Mouse (Mus musculus): ENCODE results near the gene Scd2. TPM values are rescaled to one million over a fixed set of nuclear protein-coding genes. Genes with fewer than 3 reads are reported as not detected.

The Scd2 gene
- polyA plus RNA-seq, 1 experiment: 329 TPM

DNA sequence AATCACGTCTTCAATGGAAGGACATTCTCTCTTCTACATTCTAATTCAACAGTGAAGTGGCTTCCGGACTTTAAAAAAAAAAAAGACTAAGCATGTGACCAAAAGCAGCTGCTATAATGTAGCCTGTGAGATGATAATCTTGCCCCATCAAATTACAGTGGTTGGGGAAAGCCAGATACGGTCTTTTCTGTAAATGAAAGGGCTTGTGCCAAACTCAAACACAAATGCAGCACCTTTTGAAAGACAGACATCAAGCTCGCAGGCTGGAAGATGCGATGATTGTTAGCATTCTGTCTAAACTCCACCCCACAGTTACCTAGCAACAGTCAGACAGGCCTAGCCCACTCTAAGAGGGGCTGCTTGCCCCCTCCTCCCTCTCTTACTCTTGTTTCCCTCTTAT is 17.3 kb downstream of the Scd2 start:
- no peaks in the 10 kb centered on the region for H3K27me3 ChIP-seq (ENCODE audit: control insufficient read depth, insufficient read depth, low read length, poor library complexity, severe bottlenecking)
- peak overlapping the region; percentile 80 for H3K27ac ChIP-seq (ENCODE audit: insufficient read depth, low read length)
- peaks cover 23% of the 10 kb centered on the region for H3K36me3 ChIP-seq (ENCODE audit: control insufficient read depth, insufficient read depth, low read length, poor library complexity, severe bottlenecking)
- H3K4me3 ChIP-seq (ENCODE audit: low read depth, low read length): no peak overlapping the region
- TF ChIP-seq EP300 (IDR thresholded peaks at IDR 0.05; ENCODE audit: insufficient read depth, low read depth, low read length) (no peak), CTCF (IDR thresholded peaks at IDR 0.05; ENCODE audit: low read depth, low read length) (no peak), POLR2A (IDR thresholded peaks at IDR 0.05; ENCODE audit: insufficient read depth, low read length) (no peak)
- no peaks in the 10 kb centered on the region for H3K9me3 ChIP-seq (replicated peaks; ENCODE audit: control insufficient read depth, insufficient read depth, low read length, poor library complexity, severe bottlenecking)
- no peaks in the 10 kb centered on the region for H3K4me1 ChIP-seq (ENCODE audit: control insufficient read depth, insufficient read depth, low read length)
- no peak overlapping the region for H3K9ac ChIP-seq (ENCODE audit: low read depth, poor library complexity, severe bottlenecking)

DNA sequence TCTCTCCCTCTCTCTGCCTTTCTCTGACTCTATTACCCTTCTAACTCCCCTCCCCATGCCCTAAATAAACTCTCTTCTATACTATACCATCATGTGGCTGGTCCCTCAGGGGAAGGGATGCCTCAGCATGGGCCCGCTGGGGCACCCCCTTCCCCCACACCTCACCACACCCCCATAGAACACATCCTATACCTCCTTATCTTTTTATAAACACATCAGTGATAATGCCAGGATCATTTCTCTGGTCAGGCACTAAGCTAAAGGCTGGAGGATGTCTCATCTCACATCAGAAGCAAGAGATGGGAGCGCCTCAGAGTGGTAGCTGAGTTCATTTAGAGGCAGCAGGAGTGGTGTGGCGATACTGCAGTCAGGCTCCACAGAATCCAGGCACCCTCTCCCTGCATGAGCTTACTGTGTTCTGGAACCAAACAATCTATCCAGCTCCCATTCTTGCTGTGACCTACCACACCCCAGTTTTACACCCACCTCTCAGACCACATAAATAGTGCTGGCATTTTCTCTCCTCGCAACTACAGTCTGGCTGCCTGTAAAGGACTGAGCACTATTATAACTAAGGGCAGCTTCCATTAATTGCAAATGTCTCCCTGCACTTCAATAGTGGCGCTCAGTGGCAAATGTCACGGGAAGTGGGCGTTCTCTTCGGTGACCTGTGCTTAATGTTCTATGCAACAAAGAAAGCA is 18.0 kb downstream of the Scd2 start:
- peaks cover 17% of the 10 kb centered on the region for H3K36me3 ChIP-seq (ENCODE audit: control insufficient read depth, insufficient read depth, low read length, poor library complexity, severe bottlenecking)
- H3K9me3 ChIP-seq (replicated peaks; ENCODE audit: control insufficient read depth, insufficient read depth, low read length, poor library complexity, severe bottlenecking): no peaks in the 10 kb centered on the region
- TF ChIP-seq POLR2A (IDR thresholded peaks at IDR 0.05; ENCODE audit: insufficient read depth, low read length): no peak
- no peak for TF ChIP-seq CTCF (IDR thresholded peaks at IDR 0.05; ENCODE audit: low read depth, low read length)
- TF ChIP-seq EP300 (IDR thresholded peaks at IDR 0.05; ENCODE audit: insufficient read depth, low read depth, low read length): no peak
- no peak overlapping the region for H3K9ac ChIP-seq (ENCODE audit: low read depth, poor library complexity, severe bottlenecking)
- peak overlapping the region; percentile 80 for H3K27ac ChIP-seq (ENCODE audit: insufficient read depth, low read length)
- no peaks in the 10 kb centered on the region for H3K27me3 ChIP-seq (ENCODE audit: control insufficient read depth, insufficient read depth, low read length, poor library complexity, severe bottlenecking)
- H3K4me3 ChIP-seq (ENCODE audit: low read depth, low read length): no peak overlapping the region
- no peaks in the 10 kb centered on the region for H3K4me1 ChIP-seq (ENCODE audit: control insufficient read depth, insufficient read depth, low read length)

DNA sequence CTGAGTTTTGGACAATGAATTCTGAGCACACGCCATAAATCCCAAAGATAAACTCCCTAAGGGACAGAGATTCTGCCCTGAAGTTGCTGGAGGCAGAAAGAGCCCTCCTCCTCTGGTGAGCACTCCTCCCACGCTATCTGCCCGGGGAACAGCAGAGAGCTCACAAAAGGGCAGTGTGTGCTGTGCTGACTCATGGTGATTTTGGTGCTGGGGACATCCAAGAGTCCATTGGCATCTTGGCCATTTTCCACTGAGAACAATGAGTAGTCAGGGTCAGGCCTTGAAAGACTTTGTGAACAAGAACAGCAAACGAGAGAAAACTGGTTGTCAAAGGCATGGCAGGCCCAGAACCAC is 18.5 kb downstream of the Scd2 start:
- Histone ChIP-seq H3K27me3 (ENCODE audit: control insufficient read depth, insufficient read depth, low read length, poor library complexity, severe bottlenecking) (no peaks in the 10 kb centered on the region), H3K36me3 (ENCODE audit: control insufficient read depth, insufficient read depth, low read length, poor library complexity, severe bottlenecking) (peaks cover 13% of the 10 kb centered on the region), H3K4me3 (ENCODE audit: low read depth, low read length) (no peak overlapping the region), H3K9ac (ENCODE audit: low read depth, poor library complexity, severe bottlenecking) (no peak overlapping the region), H3K27ac (ENCODE audit: insufficient read depth, low read length) (peak overlapping the region; percentile 80), H3K9me3 (replicated peaks; ENCODE audit: control insufficient read depth, insufficient read depth, low read length, poor library complexity, severe bottlenecking) (no peaks in the 10 kb centered on the region), H3K4me1 (ENCODE audit: control insufficient read depth, insufficient read depth, low read length) (peaks cover 3% of the 10 kb centered on the region)
- TF ChIP-seq POLR2A (IDR thresholded peaks at IDR 0.05; ENCODE audit: insufficient read depth, low read length): no peak
- TF ChIP-seq EP300 (IDR thresholded peaks at IDR 0.05; ENCODE audit: insufficient read depth, low read depth, low read length): 0 out of 2 replicates have a peak, but pooled peaks have one; percentile 75

DNA sequence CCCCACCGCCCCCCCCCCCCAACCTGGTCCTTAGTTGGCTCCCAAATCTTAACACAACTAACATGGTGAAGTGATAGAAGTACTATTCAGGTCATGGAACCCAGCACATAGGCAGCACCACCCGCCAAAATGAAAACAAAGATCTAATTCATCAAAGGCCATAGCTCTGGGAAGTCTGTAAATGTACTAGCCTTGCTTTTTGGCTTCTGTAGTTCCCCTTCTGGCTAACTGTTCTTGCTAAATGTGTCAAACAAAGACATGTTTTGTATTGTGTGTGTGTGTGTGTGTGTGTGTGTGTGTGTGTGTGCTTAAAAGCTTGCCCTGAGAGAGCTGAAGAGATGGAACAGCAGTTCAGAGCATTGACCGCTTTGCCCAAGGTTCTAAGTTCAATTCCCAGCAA is 19.6 kb downstream of the Scd2 start:
- no peaks in the 10 kb centered on the region for H3K27me3 ChIP-seq (ENCODE audit: control insufficient read depth, insufficient read depth, low read length, poor library complexity, severe bottlenecking)
- TF ChIP-seq EP300 (IDR thresholded peaks at IDR 0.05; ENCODE audit: insufficient read depth, low read depth, low read length): no peak
- TF ChIP-seq POLR2A (IDR thresholded peaks at IDR 0.05; ENCODE audit: insufficient read depth, low read length): no peak
- TF ChIP-seq CTCF (IDR thresholded peaks at IDR 0.05; ENCODE audit: low read depth, low read length): no peak
- H3K27ac ChIP-seq (ENCODE audit: insufficient read depth, low read length): no peak overlapping the region
- peaks cover 4% of the 10 kb centered on the region for H3K4me1 ChIP-seq (ENCODE audit: control insufficient read depth, insufficient read depth, low read length)
- no peak overlapping the region for H3K9ac ChIP-seq (ENCODE audit: low read depth, poor library complexity, severe bottlenecking)
- H3K36me3 ChIP-seq (ENCODE audit: control insufficient read depth, insufficient read depth, low read length, poor library complexity, severe bottlenecking): peaks cover 5% of the 10 kb centered on the region; the same call in 1 of the 2 replicates
- H3K4me3 ChIP-seq (ENCODE audit: low read depth, low read length): no peak overlapping the region
- H3K9me3 ChIP-seq (replicated peaks; ENCODE audit: control insufficient read depth, insufficient read depth, low read length, poor library complexity, severe bottlenecking): no peaks in the 10 kb centered on the region

DNA sequence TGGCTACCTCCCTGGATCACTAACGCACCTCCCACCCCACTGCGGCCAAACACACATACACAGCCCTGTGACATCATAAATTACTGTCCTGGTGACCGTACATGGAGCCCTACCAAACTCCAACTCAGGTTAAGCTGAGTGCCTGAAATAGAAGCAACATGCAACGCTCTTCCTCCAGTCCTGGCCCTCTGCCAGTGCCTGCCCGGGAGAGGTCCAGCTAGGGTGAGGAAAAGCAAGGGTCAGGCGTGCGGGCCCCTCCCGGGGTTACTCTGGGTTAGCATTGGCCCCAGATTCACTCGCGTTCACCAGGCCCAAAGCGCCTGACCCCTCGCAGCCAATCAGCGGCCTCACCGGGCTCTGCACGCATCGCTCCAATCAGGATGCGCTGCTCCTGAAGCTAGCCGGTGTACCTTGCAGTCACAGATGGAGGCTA is 20.9 kb downstream of the Scd2 start:
- Histone ChIP-seq H3K9ac (ENCODE audit: low read depth, poor library complexity, severe bottlenecking) (peak overlapping the region; percentile 30), H3K9me3 (replicated peaks; ENCODE audit: control insufficient read depth, insufficient read depth, low read length, poor library complexity, severe bottlenecking) (no peaks in the 10 kb centered on the region), H3K36me3 (ENCODE audit: control insufficient read depth, insufficient read depth, low read length, poor library complexity, severe bottlenecking) (no peaks in the 10 kb centered on the region), H3K4me3 (ENCODE audit: low read depth, low read length) (peak overlapping the region; percentile 74), H3K27ac (ENCODE audit: insufficient read depth, low read length) (peak overlapping the region; percentile 60), H3K4me1 (ENCODE audit: control insufficient read depth, insufficient read depth, low read length) (peaks cover 4% of the 10 kb centered on the region), H3K27me3 (ENCODE audit: control insufficient read depth, insufficient read depth, low read length, poor library complexity, severe bottlenecking) (no peaks in the 10 kb centered on the region)
- peak; percentile 51 for TF ChIP-seq POLR2A (IDR thresholded peaks at IDR 0.05; ENCODE audit: insufficient read depth, low read length)
- no peak for TF ChIP-seq EP300 (IDR thresholded peaks at IDR 0.05; ENCODE audit: insufficient read depth, low read depth, low read length)

DNA sequence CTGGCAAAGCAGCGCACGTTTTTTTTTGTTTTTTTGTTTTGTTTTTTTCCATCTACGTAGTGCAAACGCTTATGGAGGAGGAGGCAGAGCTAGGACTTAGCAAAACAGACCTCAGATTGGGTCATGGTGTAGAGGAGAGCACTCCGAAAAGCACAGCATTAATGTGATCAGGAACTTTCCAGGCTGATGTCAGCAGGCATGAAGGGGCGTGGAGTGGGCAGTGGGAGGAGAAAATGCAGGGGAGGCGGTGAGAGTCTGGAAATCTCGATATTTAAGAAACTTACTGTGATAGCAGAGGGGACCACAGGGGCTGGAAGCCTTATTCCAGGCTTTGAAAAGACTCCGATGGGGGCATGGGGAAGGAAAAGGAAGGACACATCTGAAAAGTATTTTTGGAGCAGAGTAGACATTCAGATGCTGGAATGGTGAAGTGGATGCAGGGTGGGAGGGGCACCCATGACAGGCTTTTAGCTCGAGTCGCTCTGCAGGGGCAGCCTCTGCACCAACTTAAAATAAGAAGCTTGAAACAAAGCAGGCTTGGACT is 21.5 kb downstream of the Scd2 start:
- Histone ChIP-seq H3K9ac (ENCODE audit: low read depth, poor library complexity, severe bottlenecking) (peak overlapping the region; percentile 69), H3K36me3 (ENCODE audit: control insufficient read depth, insufficient read depth, low read length, poor library complexity, severe bottlenecking) (no peaks in the 10 kb centered on the region), H3K27me3 (ENCODE audit: control insufficient read depth, insufficient read depth, low read length, poor library complexity, severe bottlenecking) (no peaks in the 10 kb centered on the region), H3K9me3 (replicated peaks; ENCODE audit: control insufficient read depth, insufficient read depth, low read length, poor library complexity, severe bottlenecking) (no peaks in the 10 kb centered on the region), H3K4me1 (ENCODE audit: control insufficient read depth, insufficient read depth, low read length) (peaks cover 4% of the 10 kb centered on the region), H3K27ac (ENCODE audit: insufficient read depth, low read length) (peak overlapping the region; percentile 73), H3K4me3 (ENCODE audit: low read depth, low read length) (peak overlapping the region; percentile 76)
- TF ChIP-seq POLR2A (IDR thresholded peaks at IDR 0.05; ENCODE audit: insufficient read depth, low read length): no peak
